Mouse (Mus musculus) thymus, postnatal 14 days (tissue): ENCODE results near the gene Tmod4.
A peak's percentile ranks its signal among the peaks of the same experiment; 100 is the strongest.

Source experiments
- DNase-seq: peaks from one replicate; pipeline ENCODE4 v3.0.0; 2021

Tmod4 gene

GRCm38 (mm10) chr3:95139586-95140288, 15.5 kb downstream of the Tmod4 start:
- peak; percentile 12 for DNase-seq

GRCm38 (mm10) chr3:95140289-95140595, 16.0 kb downstream of the Tmod4 start:
- DNase-seq: peak; percentile 16

GRCm38 (mm10) chr3:95140795-95141194, 16.5 kb downstream of the Tmod4 start:
- no peak for DNase-seq

- DNase-seq: peak; percentile 85
Observed at GRCm38 (mm10) chr3:95141474-95141873, 17.2 kb downstream of the Tmod4 start.

GRCm38 (mm10) chr3:95141952-95142616, 17.8 kb downstream of the Tmod4 start, which contains the start of gene Tnfaip8l2:
Gene Tnfaip8l2 (minus strand): TSS chr3:95142360.
- DNase-seq: peak; percentile 74

- DNase-seq: peak; percentile 91
Observed at GRCm38 (mm10) chr3:95142617-95143011, 18.3 kb downstream of the Tmod4 start.

GRCm38 (mm10) chr3:95147924-95148323, 23.6 kb downstream of the Tmod4 start:
- no peak for DNase-seq

GRCm38 (mm10) chr3:95153874-95154273, 29.6 kb downstream of the Tmod4 start:
- peak; percentile 78 for DNase-seq

- DNase-seq: no peak
Observed at GRCm38 (mm10) chr3:95159511-95159986, 35.3 kb downstream of the Tmod4 start.

GRCm38 (mm10) chr3:95159987-95160963, 36.0 kb downstream of the Tmod4 start, which contains the start of gene Sema6c:
Gene Sema6c (plus strand): TSS chr3:95160457.
- DNase-seq: peak; percentile 89

- peak; percentile 26 for DNase-seq
Observed at GRCm38 (mm10) chr3:95161041-95161551, 36.8 kb downstream of the Tmod4 start.

- no peak for DNase-seq
Observed at GRCm38 (mm10) chr3:95161618-95162344, 37.5 kb downstream of the Tmod4 start.

GRCm38 (mm10) chr3:95162345-95162628, 38.0 kb downstream of the Tmod4 start:
- DNase-seq: no peak

GRCm38 (mm10) chr3:95163419-95164255, 39.4 kb downstream of the Tmod4 start:
- DNase-seq: no peak

GRCm38 (mm10) chr3:95164256-95164550, 39.9 kb downstream of the Tmod4 start:
- no peak for DNase-seq

GRCm38 (mm10) chr3:95164840-95165239, 40.6 kb downstream of the Tmod4 start:
- no peak for DNase-seq

- DNase-seq: no peak
Observed at GRCm38 (mm10) chr3:95169996-95170395, 45.7 kb downstream of the Tmod4 start.

- DNase-seq: no peak
Observed at GRCm38 (mm10) chr3:95171105-95171504, 46.8 kb downstream of the Tmod4 start.

- peak; percentile 7 for DNase-seq
Observed at GRCm38 (mm10) chr3:95172526-95173255, 48.4 kb downstream of the Tmod4 start.

- DNase-seq: peak; percentile 11
Observed at GRCm38 (mm10) chr3:95173256-95173949, 49.1 kb downstream of the Tmod4 start.
